Mouse (Mus musculus) testis, adult 2 months (tissue): ENCODE results near the gene Nav1.

Experiments used
- CTCF ChIP-seq: fragments of 200-500 bp; IDR thresholded peaks from 2 replicates; pipeline ENCODE4 v1.5.1; 2012; ENCODE audit warnings: low read depth, mild to moderate bottlenecking, inconsistent platforms, low read length, moderate library complexity; ENCODE audit not compliant: control insufficient read depth, insufficient read depth, insufficient replicate concordance
- POLR2A ChIP-seq: fragments of 200-500 bp; IDR thresholded peaks from 2 replicates; pipeline ENCODE4 v1.6.1; 2012; ENCODE audit warnings: low read depth, mild to moderate bottlenecking, inconsistent platforms, low read length, moderate library complexity; ENCODE audit not compliant: control insufficient read depth

- TF ChIP-seq POLR2A = no peak
- no peak for TF ChIP-seq CTCF
These were observed at the start of gene Nav1 for GRCm38 (mm10) chr1:135607019-135607418.
